Mouse (Mus musculus): ENCODE results near the gene Def6. TPM values are rescaled to one million over a fixed set of nuclear protein-coding genes. Genes with fewer than 3 reads are reported as not detected.

Gene Def6
- total and polyA plus RNA-seq, 3 experiments, result 2.9 to 4.5 (median 3.4) TPM

DNA sequence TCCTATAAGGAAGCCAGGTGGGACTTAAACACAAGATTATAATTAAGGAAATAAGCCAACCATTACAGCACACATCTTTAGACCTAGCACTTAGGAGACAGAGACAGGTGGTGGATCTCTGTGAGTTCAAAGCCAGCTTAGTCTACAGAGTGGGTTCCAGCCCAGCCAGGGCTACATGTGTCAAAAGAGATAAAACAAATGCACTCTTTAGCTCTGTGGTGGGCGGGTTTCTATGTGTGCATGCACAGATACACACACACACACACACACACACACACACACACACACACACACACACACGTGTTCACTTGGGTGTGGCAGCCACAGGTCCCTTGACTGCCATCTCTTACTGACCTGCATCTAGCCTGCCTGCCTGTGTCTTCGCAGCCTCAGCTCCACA, 70.6 kb downstream of the Def6 start:
- no peak for TF ChIP-seq CTCF (IDR thresholded peaks at IDR 0.05)
- no peak for TF ChIP-seq POLR2A (IDR thresholded peaks at IDR 0.05; ENCODE audit: insufficient read depth, low read depth, low read length)
- TF ChIP-seq EP300 (IDR thresholded peaks at IDR 0.05; ENCODE audit: insufficient read depth, low read depth, low read length), result no peak
- intact Hi-C loops (cut with DNase I), result no loop called here
- Histone ChIP-seq H3K4me3 (no peak overlapping the region), H3K9ac (ENCODE audit: low read depth, low read length) (no peak overlapping the region), H3K27me3 (ENCODE audit: control insufficient read depth, insufficient read depth, low read length) (no peaks in the 10 kb centered on the region), H3K79me2 (replicated peaks; ENCODE audit: control insufficient read depth, insufficient read depth, low read length) (peaks cover 4% of the 10 kb centered on the region; the same call in 1 of the 2 replicates), H3K4me1 (ENCODE audit: control insufficient read depth, insufficient read depth, low read length) (peaks cover 10% of the 10 kb centered on the region), H3K36me3 (ENCODE audit: control insufficient read depth, insufficient read depth, low read length) (no peaks in the 10 kb centered on the region), H3K27ac (no peak overlapping the region)
- DNase-seq, result no peak
- WGBS, result 87% methylated on average over 3 of the region's 3 CpGs

Other genes starting within 250 kb of the Def6 start
- gene Tcp11, start 127.1 kb upstream of the Def6 start, total RNA-seq (2021), result not detected
- 1.4 and 1.8 TPM in 2 replicates for gene Tcp11, start 127.1 kb upstream of the Def6 start, polyA plus RNA-seq (2012; rRNA removed)
- 1 to 10 TPM in 1 of 2 experiments, under 1 TPM in 1; 0.99 to 1.0 TPM for gene Scube3, start 65.6 kb upstream of the Def6 start, total RNA-seq (2021)
- gene Scube3, start 65.6 kb upstream of the Def6 start, polyA plus RNA-seq (2012; rRNA removed), result 1.3 and 1.6 TPM in 2 replicates
- 10 to 100 TPM; 12.4 to 12.5 TPM for gene Zfp523, start 30.6 kb upstream of the Def6 start, total RNA-seq (2021)
- 22.9 and 30.8 TPM in 2 replicates for gene Zfp523, start 30.6 kb upstream of the Def6 start, polyA plus RNA-seq (2012; rRNA removed)
- 10 to 100 TPM; 31.5 to 35.9 TPM for gene Ppard, start 24.9 kb downstream of the Def6 start, total RNA-seq (2021)
- gene Ppard, start 24.9 kb downstream of the Def6 start, polyA plus RNA-seq (2012; rRNA removed), result 31.2 and 33.0 TPM in 2 replicates
- gene Fance, start 105.7 kb downstream of the Def6 start, total RNA-seq (2021), result 10 to 100 TPM; 11.2 to 12.0 TPM
- gene Fance, start 105.7 kb downstream of the Def6 start, polyA plus RNA-seq (2012; rRNA removed), result 7.4 and 11.8 TPM in 2 replicates
- 100 to 1,000 TPM; 360 to 417 TPM for gene Rpl10a, start 120.7 kb downstream of the Def6 start, total RNA-seq (2021)
- gene Rpl10a, start 120.7 kb downstream of the Def6 start, polyA plus RNA-seq (2012; rRNA removed), result 634 and 1,197 TPM in 2 replicates
- gene Tead3, start 143.0 kb downstream of the Def6 start, total RNA-seq (2021), result 10 to 100 TPM; 12.7 to 13.7 TPM
- 20.2 and 21.2 TPM in 2 replicates for gene Tead3, start 143.0 kb downstream of the Def6 start, polyA plus RNA-seq (2012; rRNA removed)
- not detected for gene Tulp1, start 157.4 kb downstream of the Def6 start, total RNA-seq (2021)
- 0.38 TPM in 1 of 2 replicates, not detected in the other for gene Tulp1, start 157.4 kb downstream of the Def6 start, polyA plus RNA-seq (2012; rRNA removed)